Mouse (Mus musculus): ENCODE data around the gene Gm17268. TPM values are rescaled to one million over a fixed set of nuclear protein-coding genes. Genes with fewer than 3 reads are reported as not detected.

Gene Gm17268
- total RNA-seq, 2 experiments from 2014 or later: not detected

GRCm38 (mm10) chr11:82034446-82034845 is 3.9 kb downstream of the Gm17268 start:
- DNase-seq (ENCODE audit: low spot score): no peak
- intact Hi-C loops (cut with DNase I): no loop called here

DNA sequence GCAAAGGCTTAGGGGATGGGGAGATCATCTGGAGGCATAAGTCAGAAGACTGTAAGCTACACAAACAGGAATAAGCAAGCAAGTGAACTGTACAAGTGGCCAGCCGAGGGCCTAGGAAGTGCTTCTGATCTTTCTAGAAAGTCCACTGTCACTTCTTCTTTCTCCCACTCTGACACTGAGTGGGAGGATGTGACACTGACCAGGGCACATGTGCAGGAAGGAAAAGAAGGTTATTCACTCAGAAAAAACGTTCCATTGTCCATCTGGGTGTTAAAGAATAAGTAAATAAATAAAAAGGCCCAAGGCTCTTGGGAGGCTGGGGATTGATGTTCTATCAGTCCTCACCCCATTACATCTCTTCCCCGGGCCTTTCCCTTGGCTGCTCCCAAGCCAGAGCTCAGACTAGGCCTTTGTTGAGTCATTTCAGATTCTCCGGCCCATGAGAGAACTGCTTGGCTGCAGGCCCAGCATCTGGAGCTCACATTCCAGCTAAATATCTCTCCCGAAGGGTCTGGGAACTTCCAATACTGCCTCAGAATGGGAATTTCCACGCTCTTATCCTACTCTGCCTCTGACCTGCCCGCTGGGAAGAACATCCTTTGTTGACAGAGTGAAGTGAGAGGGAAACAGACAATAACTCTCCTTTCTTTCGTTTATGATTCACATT is 5.6 kb downstream of the Gm17268 start:
- intact Hi-C loops (cut with DNase I): no loop called here
- DNase-seq (ENCODE audit: low spot score): peak; percentile 79

DNA sequence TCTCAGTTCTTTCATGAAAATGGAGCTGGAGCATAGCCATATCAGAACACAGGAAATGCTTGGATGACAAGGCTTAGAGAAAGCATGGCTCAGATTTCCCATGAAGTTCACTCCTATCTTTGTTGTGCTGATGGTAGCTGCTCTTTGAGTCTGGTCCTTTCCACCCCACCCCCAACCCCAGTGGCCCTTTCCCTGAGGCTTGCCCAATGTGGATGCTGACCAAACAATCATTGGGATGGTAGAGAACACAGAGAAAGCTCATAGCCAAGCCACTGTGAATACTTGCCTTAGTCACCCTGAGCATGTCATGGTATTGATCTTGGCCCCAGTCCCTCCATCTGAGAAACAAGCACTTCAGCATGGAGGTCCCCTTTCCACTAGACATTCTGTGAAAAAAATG is 6.2 kb downstream of the Gm17268 start:
- intact Hi-C loops (cut with DNase I): no loop called here
- no peak for DNase-seq (ENCODE audit: low spot score)

GRCm38 (mm10) chr11:82030171-82030570 is 8.2 kb downstream of the Gm17268 start:
- DNase-seq (ENCODE audit: low spot score): no peak

DNA sequence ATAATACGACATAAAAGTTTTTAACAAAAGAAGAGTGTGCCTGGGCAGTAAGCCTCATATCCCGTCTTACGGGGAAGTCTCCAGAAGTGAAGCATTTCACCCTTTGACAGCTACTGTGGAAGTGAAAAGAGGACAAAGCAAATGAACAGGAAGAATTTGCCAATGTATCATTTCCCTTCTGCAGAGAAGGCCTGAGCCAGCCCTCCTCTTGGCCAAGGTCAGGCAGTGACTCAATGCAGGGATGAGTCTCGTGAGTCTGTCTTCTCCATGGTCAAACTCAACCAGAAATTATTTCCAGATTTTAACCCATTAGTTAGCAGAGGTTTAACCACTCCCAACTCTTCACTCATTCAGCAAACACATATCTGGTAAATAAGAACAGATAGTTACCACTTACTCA is 14.6 kb downstream of the Gm17268 start:
- no peak for DNase-seq (ENCODE audit: low spot score)
- intact Hi-C loops (cut with DNase I): no loop called here

More at GRCm38 (mm10) chr11:82030171-82030570, 8.2 kb downstream of the Gm17268 start:
- intact Hi-C loops (cut with DNase I): no loop called here

DNA sequence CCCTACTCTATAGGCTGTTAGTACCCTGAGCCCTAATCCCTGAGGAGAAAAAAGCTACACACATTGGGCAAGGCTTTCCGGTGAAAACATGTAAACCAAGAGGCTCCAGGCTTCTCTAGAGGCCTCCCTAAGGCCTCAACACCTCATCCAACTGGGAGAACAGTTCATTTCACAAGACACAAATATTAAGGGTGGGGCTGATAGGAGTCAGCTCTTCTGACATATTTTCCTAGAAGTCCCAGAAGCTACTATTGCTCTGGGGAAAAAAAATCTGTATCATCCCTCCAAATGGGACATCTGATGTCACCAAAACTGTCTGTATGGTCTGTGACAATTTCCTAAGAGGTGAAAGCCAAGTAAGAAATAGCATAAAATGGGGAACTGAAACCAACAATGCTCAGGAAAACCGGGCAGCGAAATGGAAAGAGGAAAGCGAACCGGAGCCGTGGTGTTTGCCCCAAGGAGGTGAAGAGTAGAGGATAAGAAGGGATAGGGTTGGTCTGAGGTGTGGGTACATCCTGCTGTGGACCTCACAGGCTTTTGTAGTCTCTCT is 15.8 kb downstream of the Gm17268 start:
- no peak for DNase-seq (ENCODE audit: low spot score)
- intact Hi-C loops (cut with DNase I): no loop called here

GRCm38 (mm10) chr11:82021406-82021805 is 17.0 kb downstream of the Gm17268 start:
- intact Hi-C loops (cut with DNase I): no loop called here

DNA sequence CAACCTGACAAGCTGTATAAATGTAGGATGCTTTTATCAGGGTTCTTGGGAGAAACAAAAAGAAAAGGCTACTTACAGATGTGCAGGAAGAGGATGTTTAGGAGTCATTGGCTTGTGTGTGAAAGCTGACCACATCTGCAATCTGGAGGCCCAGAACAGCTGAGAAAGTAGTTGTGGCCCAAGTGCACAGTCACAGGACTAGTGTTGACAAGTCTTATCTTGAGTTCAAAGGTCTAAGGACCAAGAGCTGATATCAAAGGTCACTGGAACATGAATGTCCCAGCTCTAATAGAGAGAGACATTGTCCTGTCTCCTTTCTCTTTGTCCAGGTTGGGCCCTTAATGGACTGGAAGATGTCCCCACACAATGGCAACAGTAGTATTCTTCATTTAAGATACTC is 18.6 kb downstream of the Gm17268 start:
- intact Hi-C loops (cut with DNase I): no loop called here
- no peak for DNase-seq (ENCODE audit: low spot score)

More at GRCm38 (mm10) chr11:82021406-82021805, 17.0 kb downstream of the Gm17268 start:
- no peak for DNase-seq (ENCODE audit: low spot score)

DNA sequence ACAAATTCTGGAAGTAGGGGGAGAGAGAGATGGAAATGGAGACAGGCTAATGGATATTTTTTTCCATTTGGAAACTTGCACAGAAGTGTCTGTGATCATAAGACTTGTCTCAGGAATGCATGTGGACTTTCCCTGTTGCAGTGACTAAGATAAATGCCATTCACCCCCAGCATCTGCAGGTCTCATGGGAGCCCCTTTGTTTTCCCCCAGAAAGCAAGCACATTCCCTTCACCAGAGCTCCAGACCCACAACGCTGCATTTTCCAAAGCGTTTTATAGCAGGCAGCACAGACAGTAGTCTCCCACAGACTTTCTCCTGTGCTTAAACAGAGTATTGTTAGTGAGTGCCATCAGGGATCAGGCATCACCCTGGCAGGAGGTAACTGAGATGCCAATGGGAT is 19.0 kb downstream of the Gm17268 start:
- no peak for DNase-seq (ENCODE audit: low spot score)
- intact Hi-C loops (cut with DNase I): no loop called here

DNA sequence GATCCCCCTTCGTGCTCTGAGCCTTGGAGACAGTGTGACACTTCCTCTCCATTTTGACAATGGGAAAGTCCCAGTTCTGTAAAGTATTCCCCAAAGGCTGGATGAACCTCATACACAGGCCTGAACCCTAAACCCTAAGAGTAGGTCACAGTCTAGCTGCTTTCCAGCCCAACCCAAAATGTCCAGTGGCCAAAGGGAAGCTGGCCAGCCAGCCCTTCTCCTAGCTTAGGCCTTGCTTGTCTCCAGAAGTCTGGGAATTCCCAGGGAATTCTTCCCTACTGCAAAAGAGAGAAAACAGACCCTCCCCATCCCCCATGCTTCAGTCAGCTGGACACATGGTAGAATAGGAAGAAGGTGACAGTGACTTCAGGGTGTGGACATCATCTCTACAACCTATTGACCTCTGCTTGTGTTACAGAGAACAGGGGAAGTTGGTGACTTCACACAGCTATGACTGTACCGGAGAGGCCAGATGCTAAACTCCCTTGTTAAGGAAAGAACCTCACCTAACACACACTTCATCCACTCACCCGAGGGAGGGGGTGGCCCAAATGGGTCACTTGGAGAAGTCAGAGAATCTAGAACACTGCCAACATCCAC is 22.1 kb downstream of the Gm17268 start:
- intact Hi-C loops (cut with DNase I): no loop called here
- peak; percentile 31 for DNase-seq (ENCODE audit: low spot score)

DNA sequence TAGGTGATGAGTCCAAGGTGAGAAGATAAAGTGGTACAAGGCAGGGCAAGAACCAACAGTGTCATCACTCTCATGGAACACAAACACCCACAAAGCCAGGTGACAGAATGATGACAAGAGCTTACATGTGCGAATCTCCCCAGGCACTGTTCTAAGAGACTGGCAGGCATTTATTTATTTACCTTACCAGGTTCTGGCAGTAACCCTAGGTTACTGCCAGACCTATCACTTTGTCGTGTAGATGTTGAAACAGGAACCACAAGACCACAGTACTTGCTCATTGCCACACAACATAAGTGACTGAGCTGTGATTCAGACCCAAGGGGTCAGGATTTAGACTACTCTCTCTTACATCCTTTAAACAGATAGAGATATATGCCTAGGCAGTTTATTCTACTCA is 23.3 kb downstream of the Gm17268 start:
- intact Hi-C loops (cut with DNase I): no loop called here
- no peak for DNase-seq (ENCODE audit: low spot score)

DNA sequence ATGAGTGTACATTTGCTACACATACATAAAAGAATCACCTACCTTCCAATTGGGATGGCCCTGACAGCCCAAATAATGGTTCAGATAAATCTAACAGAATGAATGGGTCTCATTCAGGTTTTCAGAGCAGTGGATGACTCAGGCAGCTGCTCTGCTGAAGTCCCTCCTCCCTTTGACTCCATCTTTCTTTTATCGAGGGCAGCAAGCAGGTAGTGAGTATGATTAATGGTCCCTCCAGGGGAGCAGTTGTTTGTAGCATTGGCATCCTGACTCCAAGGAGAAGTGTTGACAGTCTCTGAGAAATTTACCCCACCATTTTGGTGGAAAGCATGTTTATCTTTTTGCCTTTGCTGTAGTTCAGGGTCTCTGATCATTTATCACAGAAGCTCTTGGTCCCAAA is 24.6 kb downstream of the Gm17268 start:
- intact Hi-C loops (cut with DNase I): no loop called here
- no peak for DNase-seq (ENCODE audit: low spot score)

DNA sequence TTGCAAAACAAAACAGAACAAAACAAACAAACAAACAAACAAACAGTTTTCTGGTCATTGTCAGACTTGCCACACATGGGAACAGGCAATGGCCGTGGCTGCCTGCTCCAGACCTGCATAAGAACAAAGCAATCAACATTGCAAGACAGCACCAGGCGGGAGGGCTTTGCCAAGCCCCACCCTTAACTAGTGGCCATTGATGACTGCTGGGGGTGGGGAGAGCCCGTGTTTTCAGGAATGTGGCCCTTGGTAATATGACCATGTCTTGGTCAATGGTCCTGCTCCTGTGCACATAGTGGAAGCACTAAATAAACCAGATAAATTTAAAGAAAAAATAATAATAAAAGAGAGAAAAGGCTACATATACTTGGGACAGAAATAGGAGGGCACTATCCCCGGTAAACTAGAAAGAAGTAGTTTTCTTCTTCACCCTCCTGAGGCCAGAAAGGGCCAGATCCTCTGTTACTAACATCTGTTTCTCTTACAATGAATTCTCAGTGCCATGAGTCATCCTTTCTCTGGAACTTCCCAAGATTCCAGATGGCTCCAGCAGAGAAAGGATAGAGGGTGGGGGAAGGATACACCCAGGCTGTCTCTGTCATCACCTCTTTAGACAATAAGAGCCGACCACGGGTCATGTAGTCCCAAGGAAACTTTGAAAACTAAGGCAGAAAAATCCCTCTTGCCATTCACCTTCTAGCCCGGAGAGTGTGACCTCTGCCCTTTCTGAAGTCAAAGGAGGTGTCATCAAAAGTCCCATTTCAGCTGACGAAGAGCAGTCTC is 26.8 kb downstream of the Gm17268 start:
- DNase-seq (ENCODE audit: low spot score): no peak
- intact Hi-C loops (cut with DNase I): no loop called here

DNA sequence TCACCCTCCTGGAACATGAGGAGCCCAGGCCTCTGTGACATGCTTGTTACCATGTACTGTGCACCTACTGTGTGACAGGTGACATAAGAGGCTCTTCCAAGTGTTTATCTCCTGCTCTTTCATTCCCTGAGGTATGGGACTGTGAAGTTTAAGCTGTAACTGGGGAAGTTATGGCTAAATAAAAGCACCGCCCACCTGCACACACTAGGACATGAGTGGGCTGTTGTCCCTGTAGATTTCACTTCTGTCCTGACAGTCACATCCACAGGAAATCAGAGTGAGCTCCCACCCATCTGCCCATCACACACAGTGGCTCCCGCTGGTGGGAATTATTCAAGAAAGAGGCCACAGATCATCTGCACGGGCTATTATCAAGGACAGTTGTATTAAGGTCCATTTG is 28.2 kb downstream of the Gm17268 start:
- intact Hi-C loops (cut with DNase I): no loop called here
- no peak for DNase-seq (ENCODE audit: low spot score)

DNA sequence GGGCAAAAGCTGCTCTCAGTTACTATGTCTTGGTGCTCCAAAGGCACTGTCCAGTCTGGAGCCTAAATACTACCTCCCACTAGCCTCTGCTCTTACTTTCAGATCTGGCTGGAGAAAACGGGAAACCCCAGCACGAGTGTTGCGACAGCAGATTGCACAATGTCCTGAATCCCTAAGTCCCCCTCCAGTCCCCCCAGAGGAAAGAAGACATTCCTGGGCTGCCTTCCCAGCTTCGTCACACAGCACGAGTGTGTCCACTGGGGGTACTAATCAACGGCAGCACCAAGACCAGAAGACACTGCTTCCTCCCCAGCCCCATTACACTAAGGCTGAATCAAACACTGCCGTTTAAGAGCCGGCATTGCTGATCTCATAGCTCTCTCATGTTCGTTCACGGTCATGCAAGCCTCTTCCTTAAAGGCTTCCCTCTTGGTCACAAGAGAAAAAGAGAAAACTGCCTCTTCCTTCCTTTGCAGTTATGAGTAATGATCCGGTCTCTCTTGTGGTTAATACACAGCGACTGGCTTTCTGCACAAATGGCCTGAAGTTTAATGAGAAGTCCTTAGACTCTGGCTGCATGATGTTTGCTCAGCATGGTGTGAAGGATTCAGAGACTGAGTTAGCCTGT is 31.5 kb downstream of the Gm17268 start:
- intact Hi-C loops (cut with DNase I): no loop called here
- peak; percentile 79 for DNase-seq (ENCODE audit: low spot score)

DNA sequence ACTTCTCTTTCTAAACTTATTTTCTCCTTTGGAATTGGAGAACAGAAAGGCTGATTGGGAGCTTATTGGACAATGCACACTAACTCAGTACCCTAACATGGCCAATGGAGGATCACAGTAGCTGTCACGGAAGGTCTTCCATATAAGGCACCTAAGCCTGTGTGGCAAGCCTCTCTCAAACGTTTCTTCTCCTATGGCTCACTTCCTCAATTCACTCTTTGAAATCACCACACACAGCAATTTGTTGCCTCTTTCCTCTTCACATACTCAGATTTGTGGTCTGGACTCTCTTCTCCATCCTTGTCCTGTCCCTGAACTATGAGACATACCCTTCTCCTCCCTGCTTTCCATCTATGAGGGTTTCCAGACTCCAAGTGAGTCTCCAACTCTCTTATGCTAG is 33.6 kb downstream of the Gm17268 start:
- intact Hi-C loops (cut with DNase I): no loop called here
- no peak for DNase-seq (ENCODE audit: low spot score)

GRCm38 (mm10) chr11:82000581-82000980 is 37.8 kb downstream of the Gm17268 start:
- intact Hi-C loops (cut with DNase I): no loop called here
- no peak for DNase-seq (ENCODE audit: low spot score)

DNA sequence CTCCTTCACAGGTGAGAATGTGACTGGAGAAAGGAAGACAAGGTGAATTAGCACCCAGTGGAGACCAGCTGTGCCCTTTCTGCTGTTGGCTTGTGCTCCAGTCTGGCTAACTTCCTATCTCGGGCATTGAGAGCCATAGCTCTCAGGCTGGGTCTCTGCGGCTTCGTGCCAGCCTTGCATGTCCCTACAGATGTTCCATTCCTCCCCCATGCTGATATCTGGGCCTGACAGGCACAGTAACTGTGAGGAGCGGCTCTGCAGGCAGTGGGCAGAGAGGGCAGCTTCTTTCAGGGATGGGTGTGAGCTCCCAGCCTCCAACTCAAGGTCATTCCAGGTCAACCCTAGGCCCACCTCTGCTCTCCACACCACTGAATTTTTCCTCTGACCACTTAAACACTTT is 38.9 kb downstream of the Gm17268 start:
- no peak for DNase-seq (ENCODE audit: low spot score)
- intact Hi-C loops (cut with DNase I): loop anchor here (5.0 kb wide), 1 partner anchor 38 kb away; the partner anchor contains the start of genes Ccl2 and Gm17268

GRCm38 (mm10) chr11:81998646-81999045 is 39.7 kb downstream of the Gm17268 start:
- intact Hi-C loops (cut with DNase I): loop anchor here (5.0 kb wide), 1 partner anchor 39 kb away; the partner anchor contains the start of genes Ccl2 and Gm17268

DNA sequence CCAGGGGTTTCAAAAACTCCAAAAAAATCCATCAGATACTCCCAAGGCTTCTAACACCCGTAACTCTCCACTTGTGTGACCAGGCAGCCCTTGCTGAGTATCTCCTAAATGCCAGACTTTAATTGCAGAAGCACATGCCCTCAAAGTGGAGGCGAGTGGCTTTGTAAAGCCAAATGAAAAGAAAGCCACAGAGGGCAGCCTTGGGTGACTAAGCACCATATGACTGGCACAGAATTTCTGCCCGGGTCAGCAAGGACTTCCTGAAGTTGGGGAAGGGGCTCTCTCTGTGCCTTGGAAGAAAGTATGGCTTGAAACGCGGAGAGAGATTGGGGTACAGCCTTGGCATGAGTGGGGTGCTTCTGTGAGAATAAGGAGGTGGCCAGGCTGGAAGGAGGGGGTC is 41.3 kb downstream of the Gm17268 start:
- intact Hi-C loops (cut with DNase I): loop anchor here (5.0 kb wide), 1 partner anchor 40 kb away; the partner anchor contains the start of genes Ccl2 and Gm17268
- no peak for DNase-seq (ENCODE audit: low spot score)

More at GRCm38 (mm10) chr11:81998646-81999045, 39.7 kb downstream of the Gm17268 start:
- DNase-seq (ENCODE audit: low spot score): no peak

Measured in heart, postnatal 25 days (tissue).